Mouse (Mus musculus): ENCODE results near the gene Atg4d. TPM values are rescaled to one million over a fixed set of nuclear protein-coding genes. Genes with fewer than 3 reads are reported as not detected.

The Atg4d gene
- polyA plus RNA-seq (2012; rRNA removed) = 33.9 and 37.7 TPM in 2 replicates

GRCm38 (mm10) chr9:21265000-21265561 is at the start of gene Atg4d:
Atg4d (plus strand) TSS chr9:21265293.

GRCm38 (mm10) chr9:21238733-21239464 is 26.2 kb upstream of the Atg4d start, which contains the start of gene Keap1:
Keap1 (minus strand) TSS chr9:21239361.

GRCm38 (mm10) chr9:21248326-21248725 is 16.8 kb upstream of the Atg4d start, which contains the start of gene S1pr5:
S1pr5 (minus strand) TSS chr9:21248443.

GRCm38 (mm10) chr9:21287571-21288402 is 22.7 kb downstream of the Atg4d start, which contains the start of gene Kri1:
Kri1 (minus strand) TSS chr9:21287969.

GRCm38 (mm10) chr9:21291022-21291787 is 26.1 kb downstream of the Atg4d start, which contains the start of gene Cdkn2d:
Cdkn2d (minus strand) TSS chr9:21291407.

GRCm38 (mm10) chr9:21312134-21312533 is 47.0 kb downstream of the Atg4d start, which contains the start of gene Ap1m2:
Ap1m2 (minus strand) TSS chr9:21312337.

GRCm38 (mm10) chr9:21320619-21321512 is 55.8 kb downstream of the Atg4d start, which contains the start of gene Slc44a2:
Slc44a2 (plus strand) TSS chr9:21320698.

Other genes starting within 250 kb of the Atg4d start
- gene Icam1, start 249.3 kb upstream of the Atg4d start, polyA plus RNA-seq (2012; rRNA removed) = 4.3 and 8.5 TPM in 2 replicates
- gene Icam4, start 235.9 kb upstream of the Atg4d start, polyA plus RNA-seq (2012; rRNA removed) = 0.08 TPM in 1 of 2 replicates, not detected in the other
- 0.88 and 1.0 TPM in 2 replicates for gene Icam5, start 233.2 kb upstream of the Atg4d start, polyA plus RNA-seq (2012; rRNA removed)
- 0.61 TPM in 2 replicates for gene Zglp1, start 198.2 kb upstream of the Atg4d start, polyA plus RNA-seq (2012; rRNA removed)
- 3.4 and 3.6 TPM in 2 replicates for gene Gm49373, start 192.2 kb upstream of the Atg4d start, polyA plus RNA-seq (2012; rRNA removed)
- 68.5 and 74.1 TPM in 2 replicates for gene Fdx1l, start 191.7 kb upstream of the Atg4d start, polyA plus RNA-seq (2012; rRNA removed)
- 4.3 and 5.0 TPM in 2 replicates for gene Gm38431, start 173.3 kb upstream of the Atg4d start, polyA plus RNA-seq (2012; rRNA removed)
- gene Raver1, start 173.3 kb upstream of the Atg4d start, polyA plus RNA-seq (2012; rRNA removed) = 67.1 and 69.6 TPM in 2 replicates
- 16.9 and 18.7 TPM in 2 replicates for gene Tyk2, start 134.1 kb upstream of the Atg4d start, polyA plus RNA-seq (2012; rRNA removed)
- gene Cdc37, start 115.3 kb upstream of the Atg4d start, polyA plus RNA-seq (2012; rRNA removed) = 204 and 216 TPM in 2 replicates
- gene Pde4a, start 99.6 kb upstream of the Atg4d start, polyA plus RNA-seq (2012; rRNA removed) = 14.5 and 14.7 TPM in 2 replicates
- 42.7 and 45.6 TPM in 2 replicates for gene Keap1, start 25.9 kb upstream of the Atg4d start, polyA plus RNA-seq (2012; rRNA removed)
- 1.8 and 2.4 TPM in 2 replicates for gene S1pr5, start 16.9 kb upstream of the Atg4d start, polyA plus RNA-seq (2012; rRNA removed)
- gene Kri1, start 22.7 kb downstream of the Atg4d start, polyA plus RNA-seq (2012; rRNA removed) = 44.7 and 45.6 TPM in 2 replicates
- gene Cdkn2d, start 26.1 kb downstream of the Atg4d start, polyA plus RNA-seq (2012; rRNA removed) = 70.2 and 80.6 TPM in 2 replicates
- 1.2 and 5.0 TPM in 2 replicates for gene Ap1m2, start 47.0 kb downstream of the Atg4d start, polyA plus RNA-seq (2012; rRNA removed)
- 83.1 and 95.6 TPM in 2 replicates for gene Slc44a2, start 55.4 kb downstream of the Atg4d start, polyA plus RNA-seq (2012; rRNA removed)
- 212 and 226 TPM in 2 replicates for gene Ilf3, start 102.6 kb downstream of the Atg4d start, polyA plus RNA-seq (2012; rRNA removed)
- gene Qtrt1, start 146.5 kb downstream of the Atg4d start, polyA plus RNA-seq (2012; rRNA removed) = 89.1 and 94.3 TPM in 2 replicates
- gene Dnm2, start 159.6 kb downstream of the Atg4d start, polyA plus RNA-seq (2012; rRNA removed) = 83.4 and 86.2 TPM in 2 replicates
- 40.7 and 50.4 TPM in 2 replicates for gene Tmed1, start 245.0 kb downstream of the Atg4d start, polyA plus RNA-seq (2012; rRNA removed)